In the genomic region with DNA sequence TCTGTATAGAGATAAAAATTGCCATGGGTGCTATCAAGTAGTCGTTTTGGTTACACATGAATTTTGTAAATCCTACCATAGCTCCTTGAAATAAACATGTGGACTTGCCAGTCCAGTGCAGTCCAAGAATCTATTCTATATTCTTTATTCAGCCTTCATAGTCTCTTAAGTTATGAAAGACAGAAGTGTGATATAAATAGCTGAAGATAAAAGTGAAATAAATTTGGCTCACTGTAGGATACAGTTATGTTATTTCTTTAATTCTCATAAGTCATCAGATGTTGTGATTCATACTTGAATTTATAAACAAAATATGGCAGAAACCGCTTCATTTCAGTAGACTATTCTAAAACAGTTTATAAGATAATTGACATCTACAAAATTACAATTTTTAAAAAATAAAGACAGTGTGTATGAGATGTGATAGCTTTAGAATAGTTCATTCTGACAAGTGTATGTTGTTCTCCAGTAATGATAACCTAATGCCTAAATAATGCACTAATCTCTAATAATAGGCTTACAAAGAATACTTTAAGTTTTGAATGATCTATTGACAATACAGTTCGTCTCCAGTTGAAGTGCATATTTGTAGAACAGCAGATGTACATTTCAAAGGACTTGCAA, we compare ENCODE assay signal across 20 mouse cellular contexts.
DNase-seq lines count a peak whose midpoint lies in the region; ATAC-seq and TF ChIP-seq lines count a peak whose summit lies in the region.
"Had no signal": no experiment of that assay in that cellular context is flagged by ENCODE, and none has a peak within 500 bp of the region (broad histone marks: within the 10 kb centered on the region; RNA-seq: fewer than 3 reads in every experiment).

No protein-coding gene starts in this region.

- no peak overlapping the region for H3K4me2 ChIP-seq in forebrain, embryonic 14.5 days (ENCODE audit: low read length)
- H3K4me2 ChIP-seq in lung, embryonic 14.5 days = no peak overlapping the region
- no peak overlapping the region for H3K4me2 ChIP-seq in lung, embryonic 16.5 days (ENCODE audit: low read depth, low read length)
- H3K4me2 ChIP-seq: embryonic facial prominence, embryonic 13.5 days; embryonic facial prominence, embryonic 15.5 days had no signal

- H3K36me3 ChIP-seq in forebrain, embryonic 14.5 days (ENCODE audit: control insufficient read depth, insufficient read depth, low read length) = no peaks in the 10 kb centered on the region
- H3K36me3 ChIP-seq in forebrain, embryonic 10.5 days (replicated peaks) = no peaks in the 10 kb centered on the region
- H3K36me3 ChIP-seq in lung, embryonic 14.5 days (ENCODE audit: insufficient read depth) = no peaks in the 10 kb centered on the region
- H3K36me3 ChIP-seq in lung, embryonic 16.5 days (ENCODE audit: control insufficient read depth, insufficient read depth, low read length) = no peaks in the 10 kb centered on the region
- H3K36me3 ChIP-seq: embryonic facial prominence, embryonic 13.5 days; embryonic facial prominence, embryonic 15.5 days had no signal

- no peak overlapping the region for H3K4me3 ChIP-seq in forebrain, embryonic 14.5 days (ENCODE audit: low read depth, low read length)
- H3K4me3 ChIP-seq in forebrain, embryonic 10.5 days = no peak overlapping the region
- H3K4me3 ChIP-seq in lung, embryonic 14.5 days (ENCODE audit: low read depth, low read length) = no peak overlapping the region
- H3K4me3 ChIP-seq in lung, embryonic 16.5 days (ENCODE audit: low read length) = no peak overlapping the region
- H3K4me3 ChIP-seq: embryonic facial prominence, embryonic 13.5 days; embryonic facial prominence, embryonic 15.5 days; erythroblast, embryonic 14.5 days had no signal

- H3K27me3 ChIP-seq in forebrain, embryonic 14.5 days (replicated peaks; ENCODE audit: control insufficient read depth, insufficient read depth, low read length) = no peaks in the 10 kb centered on the region
- no peaks in the 10 kb centered on the region for H3K27me3 ChIP-seq in forebrain, embryonic 10.5 days (ENCODE audit: poor library complexity, severe bottlenecking)
- no peaks in the 10 kb centered on the region for H3K27me3 ChIP-seq in lung, embryonic 14.5 days (ENCODE audit: insufficient read depth, low read length)
- no peaks in the 10 kb centered on the region for H3K27me3 ChIP-seq in lung, embryonic 16.5 days (ENCODE audit: control insufficient read depth, insufficient read depth, low read depth, low read length)
- H3K27me3 ChIP-seq: embryonic facial prominence, embryonic 15.5 days had no signal

- no peak for DNase-seq in forebrain, embryonic 14.5 days (ENCODE audit: low spot score)
- no peak for DNase-seq in forebrain, embryonic 10.5 days (ENCODE audit: extremely low spot score, low spot score)
- no peak for DNase-seq in frontal cortex, postnatal 25 days (ENCODE audit: low spot score in 2 of 2)
- DNase-seq in lung, embryonic 14.5 days = peak; percentile 61
- no peak for DNase-seq in lung, adult 18-20 months
- no peak for DNase-seq in lung, postnatal 4 days
- DNase-seq: adrenal gland, adult 2 months; adrenal gland, postnatal 10 days; adrenal gland, postnatal 25 days; cerebellum, adult 11 months; cerebellum, adult 18-20 months; cerebellum, adult 8-10 months; cerebellum, adult 9-11 months; cerebellum, postnatal 14 days; cerebellum, postnatal 36 days had no signal

- no peaks in the 10 kb centered on the region for H3K9me3 ChIP-seq in forebrain, embryonic 14.5 days (replicated peaks; ENCODE audit: control insufficient read depth, low read length)
- H3K9me3 ChIP-seq in forebrain, embryonic 10.5 days = no peaks in the 10 kb centered on the region
- H3K9me3 ChIP-seq in lung, embryonic 14.5 days (ENCODE audit: low read depth, low read length) = no peaks in the 10 kb centered on the region
- H3K9me3 ChIP-seq in lung, embryonic 16.5 days (ENCODE audit: control insufficient read depth, low read length) = no peaks in the 10 kb centered on the region
- H3K9me3 ChIP-seq: embryonic facial prominence, embryonic 13.5 days; embryonic facial prominence, embryonic 15.5 days had no signal

- no peak overlapping the region for H3K27ac ChIP-seq in forebrain, embryonic 14.5 days (ENCODE audit: low read depth, low read length)
- no peak overlapping the region for H3K27ac ChIP-seq in forebrain, embryonic 10.5 days
- H3K27ac ChIP-seq in lung, embryonic 14.5 days (ENCODE audit: low read depth) = no peak overlapping the region
- no peak overlapping the region for H3K27ac ChIP-seq in lung, embryonic 16.5 days (ENCODE audit: low read length)
- H3K27ac ChIP-seq: embryonic facial prominence, embryonic 13.5 days; embryonic facial prominence, embryonic 15.5 days had no signal

- no peaks in the 10 kb centered on the region; the same call in 1 of the 2 replicates for H3K4me1 ChIP-seq in forebrain, embryonic 14.5 days (ENCODE audit: control insufficient read depth, insufficient read depth, low read length)
- peaks cover 3% of the 10 kb centered on the region for H3K4me1 ChIP-seq in forebrain, embryonic 10.5 days
- H3K4me1 ChIP-seq in lung, embryonic 14.5 days (ENCODE audit: insufficient read depth) = no peaks in the 10 kb centered on the region
- peaks cover 3% of the 10 kb centered on the region for H3K4me1 ChIP-seq in lung, embryonic 16.5 days (replicated peaks; ENCODE audit: control insufficient read depth, insufficient read depth, low read length)
- H3K4me1 ChIP-seq: embryonic facial prominence, embryonic 13.5 days; embryonic facial prominence, embryonic 15.5 days had no signal

- whole genome bisulfite sequencing in forebrain, embryonic 14.5 days = 60% methylated on average over 3 of the region's 3 CpGs
- 77% methylated on average over 3 of the region's 3 CpGs for WGBS in forebrain, embryonic 10.5 days
- 28% methylated on average over 3 of the region's 3 CpGs for WGBS in lung, embryonic 14.5 days
- WGBS in lung, embryonic 16.5 days = 31% methylated on average over 3 of the region's 3 CpGs

- H3K9ac ChIP-seq in forebrain, embryonic 14.5 days (ENCODE audit: low read length) = no peak overlapping the region
- H3K9ac ChIP-seq in lung, embryonic 14.5 days = no peak overlapping the region
- H3K9ac ChIP-seq in lung, embryonic 16.5 days (ENCODE audit: low read length) = no peak overlapping the region
- H3K9ac ChIP-seq: embryonic facial prominence, embryonic 13.5 days; embryonic facial prominence, embryonic 15.5 days had no signal

- no peak for TF ChIP-seq CTCF in lung, embryonic 14.5 days (IDR thresholded peaks at IDR 0.05; ENCODE audit: low read depth)

- ATAC-seq in forebrain, embryonic 14.5 days = 0 out of 2 replicates have a peak, but pooled peaks have one; percentile 23
- ATAC-seq in frontal cortex, adult (ENCODE audit: low TSS enrichment) = 0 out of 2 replicates have a peak, but pooled peaks have one; percentile 6
- ATAC-seq in lung, embryonic 14.5 days (ENCODE audit: insufficient read depth) = peak; percentile 90
- ATAC-seq in lung, embryonic 16.5 days (ENCODE audit: low read depth) = peak; percentile 89

Comparison
In these comparisons a context has a peak if more than half of its experiments do, and no peak if none do; other contexts are left out.
1. ATAC-seq: peak in every context shown above with its lines; median percentile 90 in lung, embryonic 14.5 days; 89 in lung, embryonic 16.5 days; 23 in forebrain, embryonic 14.5 days; 6 in frontal cortex, adult.